Mouse (Mus musculus) small intestine, adult 2 months (tissue): ENCODE measurements around the gene Tmem106c. TPM values are rescaled to one million over a fixed set of nuclear protein-coding genes. Genes with fewer than 3 reads are reported as not detected.

Experiments used
- H3K27ac ChIP-seq: fragments of 200-500 bp; 2 replicates; pipeline ENCODE4 v1.5.1; 2012; ENCODE audit warnings: low read depth, low read length, control low read depth, inconsistent platforms; ENCODE audit not compliant: insufficient read depth
- H3K27me3 ChIP-seq: fragments of 200-500 bp; 2 replicates; pipeline ENCODE4 v1.6.1; 2012; ENCODE audit warnings: mild to moderate bottlenecking, moderate library complexity, low read length, inconsistent platforms; ENCODE audit not compliant: control insufficient read depth, insufficient read depth
- H3K36me3 ChIP-seq: fragments of 200-500 bp; 2 replicates; pipeline ENCODE4 v1.6.1; 2012; ENCODE audit warnings: mild to moderate bottlenecking, low read length, control low read depth, inconsistent platforms; ENCODE audit not compliant: control insufficient read depth, insufficient read depth
- H3K4me1 ChIP-seq: fragments of 200-500 bp; 2 replicates; pipeline ENCODE4 v1.6.1; 2012; ENCODE audit warnings: low read length, inconsistent platforms, mixed read lengths; ENCODE audit not compliant: control insufficient read depth, insufficient read depth, insufficient read length
- H3K4me3 ChIP-seq: fragments of 200-500 bp; 2 replicates; pipeline ENCODE4 v1.5.1; 2012; ENCODE audit warnings: low read depth, mild to moderate bottlenecking, control low read depth, inconsistent platforms, low read length, moderate library complexity
- CTCF ChIP-seq: fragments of 200-500 bp; IDR thresholded peaks from 2 replicates; pipeline ENCODE4 v1.5.1; 2012; ENCODE audit warnings: low read depth, mild to moderate bottlenecking, control low read depth, inconsistent platforms, low read length, moderate library complexity, mixed read lengths; ENCODE audit not compliant: insufficient replicate concordance, insufficient read length; ENCODE audit errors: extremely low read depth
- POLR2A ChIP-seq: fragments of 200-500 bp; IDR thresholded peaks from 2 replicates; pipeline ENCODE4 v1.6.1; 2012; ENCODE audit warnings: low read depth, mild to moderate bottlenecking, control low read depth, inconsistent platforms, low read length, moderate library complexity
- WGBS: fragments of 180-500 bp; shearing (Covaris S2); methylation state at CpG from one replicate; pipeline ENCODE4 v1.1.7; 2018; 5-methylcytosine and 5-hydroxymethylcytosine counted together
- polyA plus RNA-seq: library from polyadenylated mRNA; depleted of rRNA; stranded (reverse); fragments of >200 nt; gene quantifications from 2 replicates; pipeline ENCODE4 v1.2.3, GENCODE M21; 2012; rRNA removed

Tmem106c gene
- polyA plus RNA-seq, 1 experiment, result 8.6 TPM

- no peaks in the 10 kb centered on the region for H3K36me3 ChIP-seq
- H3K4me1 ChIP-seq, result no peaks in the 10 kb centered on the region
- peaks cover under 1% of the 10 kb centered on the region for H3K27me3 ChIP-seq
- TF ChIP-seq POLR2A, result no peak
- TF ChIP-seq CTCF, result no peak
- H3K27ac ChIP-seq, result no peak overlapping the region
- WGBS, result 66% methylated on average over 6 of the region's 6 CpGs
- no peak overlapping the region for H3K4me3 ChIP-seq
These were observed 48.8 kb downstream of the Tmem106c start for GRCm38 (mm10) chr15:98012810-98013209.

DNA sequence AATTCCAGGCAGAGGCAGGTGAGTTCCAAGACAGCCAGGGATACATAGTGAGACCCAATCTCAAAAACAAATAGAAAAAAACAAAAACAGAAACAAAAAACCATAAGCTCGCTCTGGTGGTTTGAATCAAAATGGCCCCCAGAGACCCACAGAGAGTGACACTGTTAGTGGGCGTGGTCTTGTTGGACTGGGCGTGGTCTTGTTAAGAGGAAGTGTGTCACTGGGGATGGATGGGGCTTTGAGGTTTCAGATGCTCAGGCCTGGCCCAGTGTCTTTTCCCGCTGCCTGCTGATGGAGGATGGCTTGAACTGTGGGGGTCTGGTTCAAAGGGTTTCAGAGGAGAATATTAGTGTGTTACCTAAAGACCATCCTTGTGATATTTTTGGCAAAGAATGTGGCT is 53.9 kb downstream of the Tmem106c start:
- TF ChIP-seq POLR2A (no peak), CTCF (no peak)
- Histone ChIP-seq H3K4me3 (no peak overlapping the region), H3K27me3 (no peaks in the 10 kb centered on the region; the same call in 1 of the 2 replicates), H3K4me1 (no peaks in the 10 kb centered on the region), H3K36me3 (no peaks in the 10 kb centered on the region), H3K27ac (no peak overlapping the region)
- WGBS, result 70% methylated on average over 4 of the region's 4 CpGs

- Histone ChIP-seq H3K36me3 (no peaks in the 10 kb centered on the region), H3K4me3 (no peak overlapping the region), H3K27ac (no peak overlapping the region), H3K27me3 (no peaks in the 10 kb centered on the region; the same call in 1 of the 2 replicates), H3K4me1 (no peaks in the 10 kb centered on the region)
- 71% methylated on average over 3 of the region's 3 CpGs for WGBS
- TF ChIP-seq POLR2A, result no peak
- no peak for TF ChIP-seq CTCF
These were observed 55.0 kb downstream of the Tmem106c start for GRCm38 (mm10) chr15:98019047-98019446.

Other genes starting within 250 kb of the Tmem106c start
- 0.24 and 0.51 TPM in 2 replicates for gene Endou, start 232.9 kb upstream of the Tmem106c start, polyA plus RNA-seq
- 11.3 and 17.1 TPM in 2 replicates for gene Rapgef3, start 196.2 kb upstream of the Tmem106c start, polyA plus RNA-seq
- 20.8 and 22.1 TPM in 2 replicates for gene Slc48a1, start 185.7 kb upstream of the Tmem106c start, polyA plus RNA-seq
- 21.3 and 29.9 TPM in 2 replicates for gene Hdac7, start 119.7 kb upstream of the Tmem106c start, polyA plus RNA-seq
- gene Vdr, start 53.6 kb upstream of the Tmem106c start, polyA plus RNA-seq, result 100 and 151 TPM in 2 replicates
- 0.03 TPM in 1 of 2 replicates, not detected in the other for gene Col2a1, start 40.5 kb downstream of the Tmem106c start, polyA plus RNA-seq
- gene Pfkm, start 128.4 kb downstream of the Tmem106c start, polyA plus RNA-seq, result 4.3 and 4.8 TPM in 2 replicates
- gene Senp1, start 129.5 kb downstream of the Tmem106c start, polyA plus RNA-seq, result 3.2 and 5.5 TPM in 2 replicates
- gene Asb8, start 201.4 kb downstream of the Tmem106c start, polyA plus RNA-seq, result 15.8 and 27.3 TPM in 2 replicates
- 0.22 and 0.43 TPM in 2 replicates for gene Ccdc184, start 203.0 kb downstream of the Tmem106c start, polyA plus RNA-seq
- gene Olfr288, start 231.3 kb downstream of the Tmem106c start, polyA plus RNA-seq, result not detected in 2 replicates